Mouse (Mus musculus) thymus, postnatal 36 days (tissue): Measurements from ENCODE around the gene Tmbim6.
"Not testable (repeated sequence)": the region's sequence is repeated elsewhere in the genome, so short reads cannot be mapped to it uniquely, and the experiment has no call there.

Source experiments
- DNase-seq, 2 experiments: peaks; one replicate each; pipeline ENCODE4 v3.0.0; 2022; ENCODE audit warnings: mixed read lengths in 2 of 2

The Tmbim6 gene

GRCm38 (mm10) chr15:99420521-99421014 lies 27.9 kb downstream of the Tmbim6 start:
- DNase-seq: peak; percentile 25 to 56

- DNase-seq: peak in 1 of 2 experiments; percentile 39
These were observed 28.5 kb downstream of the Tmbim6 start for GRCm38 (mm10) chr15:99421152-99421551.

- no peak for DNase-seq
These were observed 29.0 kb downstream of the Tmbim6 start for GRCm38 (mm10) chr15:99421676-99422075.

- no peak for DNase-seq
These were observed 29.9 kb downstream of the Tmbim6 start for GRCm38 (mm10) chr15:99422551-99422950.

GRCm38 (mm10) chr15:99423131-99423530 lies 30.4 kb downstream of the Tmbim6 start:
- DNase-seq: no peak

GRCm38 (mm10) chr15:99423884-99424283 lies 31.2 kb downstream of the Tmbim6 start:
- no peak for DNase-seq

GRCm38 (mm10) chr15:99430394-99430793 lies 37.7 kb downstream of the Tmbim6 start:
- DNase-seq: no peak

GRCm38 (mm10) chr15:99431063-99431462 lies 38.4 kb downstream of the Tmbim6 start:
- no peak for DNase-seq

GRCm38 (mm10) chr15:99431504-99431903 lies 38.8 kb downstream of the Tmbim6 start:
- no peak for DNase-seq

GRCm38 (mm10) chr15:99431967-99432366 lies 39.3 kb downstream of the Tmbim6 start:
- no peak for DNase-seq

GRCm38 (mm10) chr15:99433081-99433718 lies 40.5 kb downstream of the Tmbim6 start:
- DNase-seq: no peak

- DNase-seq: no peak
These were observed 41.2 kb downstream of the Tmbim6 start for GRCm38 (mm10) chr15:99433913-99434312.

GRCm38 (mm10) chr15:99438966-99439698 lies 46.5 kb downstream of the Tmbim6 start:
- no peak for DNase-seq

- DNase-seq: no peak
These were observed 47.6 kb downstream of the Tmbim6 start for GRCm38 (mm10) chr15:99440112-99440815.

GRCm38 (mm10) chr15:99440816-99441457 lies 48.3 kb downstream of the Tmbim6 start:
- no peak for DNase-seq

GRCm38 (mm10) chr15:99442358-99442757 lies 49.7 kb downstream of the Tmbim6 start:
- no peak for DNase-seq

GRCm38 (mm10) chr15:99445567-99445966 lies 52.9 kb downstream of the Tmbim6 start:
- DNase-seq: no peak

- DNase-seq: not testable (repeated sequence)
These were observed 53.5 kb downstream of the Tmbim6 start for GRCm38 (mm10) chr15:99446136-99446535.

GRCm38 (mm10) chr15:99449131-99449750 lies 56.6 kb downstream of the Tmbim6 start:
- peak in 1 of 2 experiments; percentile 37 for DNase-seq

- no peak for DNase-seq
These were observed 57.1 kb downstream of the Tmbim6 start for GRCm38 (mm10) chr15:99449751-99450280.

GRCm38 (mm10) chr15:99453153-99453900 lies 60.6 kb downstream of the Tmbim6 start:
- peak in 1 of 2 experiments; percentile 46 for DNase-seq
